Mouse (Mus musculus) cerebellum, postnatal 36 days (tissue): ENCODE data around the gene Orai3.
A peak's percentile ranks its signal among the peaks of the same experiment; 100 is the strongest.
"Not testable (repeated sequence)": the region's sequence is repeated elsewhere in the genome, so short reads cannot be mapped to it uniquely, and the experiment has no call there.

Source experiments
- DNase-seq, 2 experiments: peaks; one replicate each; pipeline ENCODE4 v3.0.0; 2021 to 2022; ENCODE audit warnings: mixed read lengths in 2 of 2

Orai3 gene

GRCm38 (mm10) chr7:127769651-127770038 lies at the start of gene Orai3:
TSS of gene Orai3 (plus strand) at chr7:127769815.
- DNase-seq = peak; percentile 77 to 81

DNA sequence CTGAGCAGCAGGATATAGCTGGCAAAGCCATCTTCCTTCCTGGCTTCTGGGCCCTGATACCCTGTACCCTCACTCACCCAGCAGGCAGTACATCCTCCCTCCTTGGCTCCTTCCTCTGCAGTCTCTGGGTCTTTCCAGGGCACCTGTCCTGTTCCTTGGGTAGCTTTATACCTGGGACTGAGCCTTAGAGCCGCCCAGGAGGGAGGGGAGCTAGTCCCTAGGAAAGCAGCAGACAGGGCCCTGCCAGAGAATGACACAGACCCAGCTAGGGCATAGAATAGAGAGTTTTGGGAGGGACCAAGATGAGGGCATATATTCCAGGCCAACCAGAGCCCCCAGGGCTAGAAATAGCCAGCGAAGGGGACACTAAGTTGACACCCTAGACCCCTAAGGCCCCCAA lies 44.1 kb upstream of the Orai3 start:
- no peak for DNase-seq

DNA sequence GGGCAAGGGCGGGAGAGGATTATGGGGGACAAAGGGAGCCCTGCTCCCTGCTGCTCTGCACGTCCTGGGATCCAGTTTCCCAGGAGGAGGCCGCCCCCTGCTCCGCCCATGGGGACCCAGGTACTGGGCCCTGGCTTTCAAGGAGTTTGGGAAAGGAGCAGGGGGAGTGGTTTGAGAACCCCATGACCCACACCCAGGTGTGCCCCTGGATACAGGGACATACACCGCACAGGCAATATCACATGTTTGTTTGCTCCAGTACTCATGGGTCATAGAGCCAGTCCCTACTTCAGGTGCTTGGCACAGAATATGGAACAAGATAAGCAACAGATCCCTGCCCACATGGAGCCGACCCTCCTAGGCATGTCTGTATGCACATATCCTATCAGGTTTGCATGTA lies 43.7 kb upstream of the Orai3 start:
- DNase-seq = no peak

GRCm38 (mm10) chr7:127727898-127728297 lies 41.7 kb upstream of the Orai3 start:
- no peak for DNase-seq

GRCm38 (mm10) chr7:127730170-127730569 lies 39.4 kb upstream of the Orai3 start:
- DNase-seq = no peak

- DNase-seq = not testable (repeated sequence)
Measured at GRCm38 (mm10) chr7:127732066-127732465, 37.5 kb upstream of the Orai3 start, which contains the start of gene Ctf2. TSS of gene Ctf2 (minus strand) at chr7:127732166.

- peak; percentile 81 to 85 for DNase-seq
Measured at GRCm38 (mm10) chr7:127744366-127745045, 25.1 kb upstream of the Orai3 start, which contains the start of gene Fbxl19. TSS of gene Fbxl19 (plus strand) at chr7:127744543.

- DNase-seq = peak; percentile 88 to 89
Measured at GRCm38 (mm10) chr7:127745251-127745651, 24.4 kb upstream of the Orai3 start.

GRCm38 (mm10) chr7:127745652-127746493 lies 23.7 kb upstream of the Orai3 start:
- peak; percentile 95 to 97 for DNase-seq

DNA sequence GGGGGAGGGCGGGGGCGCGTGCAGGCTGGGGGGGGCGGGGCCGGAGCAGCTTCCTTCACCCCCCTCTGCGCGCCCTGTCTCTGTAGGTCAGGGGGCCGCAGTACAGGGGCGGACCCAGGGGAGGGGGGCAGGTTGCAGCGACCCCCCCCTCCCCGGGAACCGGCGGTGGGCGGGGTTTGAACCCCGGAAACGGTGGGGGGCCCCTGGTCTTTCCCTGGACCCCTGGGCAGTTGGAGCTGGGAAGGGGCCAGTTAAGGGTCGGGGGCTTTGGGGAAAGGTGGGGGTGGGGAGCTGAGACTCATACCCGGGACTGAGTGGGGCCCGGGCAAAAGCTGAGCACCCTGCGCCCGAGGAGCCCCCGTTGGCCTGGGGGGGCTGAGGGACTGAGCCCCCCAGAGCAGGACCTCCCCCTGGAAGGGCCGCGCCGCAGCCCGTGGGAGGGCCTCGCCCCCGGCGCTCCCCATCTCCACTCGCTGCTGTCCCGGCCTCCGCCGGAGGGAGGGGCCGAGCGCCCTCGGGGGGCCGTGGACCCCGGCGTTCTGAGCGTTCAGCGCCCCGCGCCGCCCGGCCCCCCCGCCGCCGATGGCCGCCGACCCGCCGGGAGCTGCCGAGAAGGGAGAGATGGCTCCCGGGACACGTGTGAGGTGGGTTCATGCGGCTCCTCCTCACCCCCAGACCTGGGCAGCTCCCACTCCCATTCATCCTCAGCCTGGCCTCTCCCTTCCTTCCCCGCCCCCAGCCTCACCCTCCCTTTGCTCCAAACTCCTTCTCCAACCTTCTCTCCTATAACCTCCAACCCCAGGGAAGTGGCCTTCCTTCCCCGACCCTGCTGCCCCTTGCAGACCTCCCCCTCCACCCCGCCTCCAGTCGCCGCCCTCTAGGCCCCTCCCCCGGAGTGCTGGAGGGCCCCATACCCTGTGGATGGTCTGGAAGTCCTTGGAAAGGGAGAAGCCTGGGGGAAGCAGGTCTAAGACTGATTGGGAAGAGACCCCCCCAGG lies 22.8 kb upstream of the Orai3 start:
- peak in 1 of 2 experiments; percentile 54 for DNase-seq

DNA sequence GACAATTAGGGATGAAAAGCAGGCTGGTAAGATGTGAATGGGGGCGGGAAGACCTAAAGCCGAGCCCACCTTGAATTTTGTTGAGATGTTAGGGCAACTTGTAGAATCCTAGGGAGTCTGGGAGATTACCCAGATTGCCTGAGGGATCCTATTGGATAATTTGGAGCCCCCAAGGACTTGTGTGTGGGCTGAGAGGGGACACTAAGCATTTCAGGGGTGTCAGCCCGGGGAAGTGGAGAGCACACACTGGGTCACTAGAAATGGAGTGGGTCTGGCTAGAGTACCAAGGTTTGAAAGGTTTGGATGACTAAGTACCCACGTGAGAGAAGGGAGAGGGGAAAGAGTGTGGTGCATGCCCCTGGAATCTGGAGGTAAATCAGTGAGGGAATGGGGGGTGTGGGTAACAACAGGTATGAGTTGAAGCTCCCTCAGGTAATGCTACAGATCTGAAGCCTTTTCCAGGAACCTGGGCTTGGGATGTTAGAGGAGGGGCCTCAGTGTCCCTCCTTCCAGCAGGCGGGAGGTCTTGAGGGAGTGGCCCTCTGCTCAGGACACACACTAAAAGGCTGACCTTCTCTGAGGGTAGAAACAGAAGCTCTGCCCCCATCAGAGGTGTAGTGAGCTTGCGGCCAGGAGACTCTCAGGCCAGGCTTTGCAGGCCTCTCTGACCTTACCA lies 21.9 kb upstream of the Orai3 start:
- no peak for DNase-seq

DNA sequence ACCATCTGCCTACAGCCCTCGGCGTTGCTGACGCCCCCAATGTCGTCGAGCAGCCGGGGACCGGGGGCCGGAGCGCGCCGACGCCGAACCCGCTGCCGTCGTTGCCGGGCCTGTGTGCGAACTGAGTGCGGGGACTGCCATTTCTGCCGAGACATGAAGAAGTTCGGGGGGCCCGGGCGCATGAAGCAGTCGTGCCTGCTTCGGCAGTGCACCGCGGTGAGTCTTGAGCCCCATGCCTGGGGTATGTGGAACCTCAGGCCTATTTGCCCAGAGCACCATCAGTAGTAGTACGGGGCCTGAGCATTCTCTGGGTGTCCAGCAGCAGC lies 21.4 kb upstream of the Orai3 start:
- DNase-seq = no peak

DNA sequence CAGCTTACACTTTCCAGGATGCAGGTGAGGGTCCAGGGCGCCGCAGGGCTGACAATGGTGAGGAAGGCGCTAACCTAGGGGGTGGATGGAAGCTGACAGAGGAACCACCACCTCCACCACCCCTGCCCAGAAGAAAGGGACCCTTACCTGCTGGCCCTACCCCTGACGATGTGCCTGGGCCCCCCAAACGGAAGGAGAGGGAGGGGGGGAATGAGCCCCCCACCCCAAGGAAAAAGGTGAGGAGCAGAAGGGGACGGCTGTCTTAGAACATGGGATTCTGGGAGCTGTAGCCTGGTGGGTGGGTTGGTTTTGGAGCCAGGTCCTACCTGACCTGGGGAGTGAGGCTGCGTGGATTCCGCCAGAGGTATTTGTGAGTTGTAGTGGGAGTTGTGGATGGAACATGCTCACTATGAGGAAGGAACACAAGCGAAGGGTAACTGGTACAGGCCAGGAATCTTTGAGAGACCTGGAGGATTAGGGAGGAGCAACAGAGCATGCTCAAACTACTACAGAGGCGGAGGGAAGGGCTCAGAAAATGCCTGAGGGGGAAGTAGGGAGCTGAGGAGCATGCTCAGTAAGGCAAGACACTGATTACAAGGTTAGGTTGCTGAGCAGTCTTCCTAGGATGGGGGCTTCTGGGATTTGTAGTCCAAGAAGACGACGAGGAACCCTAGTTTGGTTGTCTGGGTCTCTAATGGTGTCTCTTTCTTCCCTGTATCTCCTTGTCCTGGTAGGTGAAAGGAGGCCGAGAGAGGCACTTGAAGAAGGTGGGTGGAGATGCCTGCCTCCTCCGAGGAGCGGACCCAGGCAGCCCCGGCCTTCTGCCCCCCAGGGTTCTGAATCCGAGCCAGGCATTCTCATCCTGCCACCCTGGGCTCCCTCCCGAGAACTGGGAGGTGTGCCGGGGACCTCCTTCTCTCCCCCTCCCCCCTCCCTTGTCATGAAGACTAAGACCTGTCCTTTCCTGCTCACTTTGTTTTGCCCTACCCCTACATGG lies 19.2 kb upstream of the Orai3 start:
- DNase-seq = peak; percentile 40 to 47

DNA sequence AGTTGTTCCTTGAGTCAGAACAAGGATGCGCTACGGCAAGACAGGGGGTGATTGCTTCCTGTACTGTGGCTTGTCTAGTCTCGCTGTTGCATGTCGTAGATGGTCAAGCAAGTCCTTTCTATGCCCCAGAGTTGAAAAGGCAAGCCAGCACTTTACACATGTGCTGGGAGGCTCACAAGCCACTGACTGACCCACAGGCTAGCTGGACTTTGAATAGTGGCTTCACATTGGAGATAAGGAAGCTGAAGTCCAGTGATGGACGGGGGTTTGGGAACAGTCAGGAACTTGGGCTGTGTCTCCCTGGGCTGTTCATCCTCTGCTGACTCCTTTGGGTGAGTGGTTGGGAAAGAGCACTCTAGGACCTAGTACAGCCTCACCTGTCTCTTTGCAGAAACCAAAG lies 18.0 kb upstream of the Orai3 start:
- DNase-seq = no peak

DNA sequence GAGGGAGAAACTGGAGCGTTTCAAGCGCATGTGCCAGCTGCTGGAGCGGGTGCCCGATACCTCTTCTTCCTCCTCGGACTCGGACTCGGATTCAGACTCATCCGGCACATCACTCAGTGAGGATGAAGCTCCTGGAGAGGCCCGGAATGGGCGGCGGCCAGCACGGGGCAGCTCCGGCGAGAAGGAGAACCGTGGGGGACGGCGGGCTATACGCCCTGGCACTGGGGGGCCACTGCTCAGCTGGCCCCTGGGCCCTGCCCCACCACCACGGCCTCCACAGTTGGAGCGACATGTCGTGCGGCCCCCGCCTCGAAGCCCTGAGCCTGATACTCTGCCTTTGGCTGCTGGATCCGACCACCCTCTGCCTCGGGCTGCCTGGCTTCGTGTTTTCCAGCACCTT lies 17.5 kb upstream of the Orai3 start:
- DNase-seq = no peak

- DNase-seq = no peak
Measured at GRCm38 (mm10) chr7:127753158-127753557, 16.5 kb upstream of the Orai3 start.

- no peak for DNase-seq
Measured at GRCm38 (mm10) chr7:127753741-127754140, 15.9 kb upstream of the Orai3 start.

DNA sequence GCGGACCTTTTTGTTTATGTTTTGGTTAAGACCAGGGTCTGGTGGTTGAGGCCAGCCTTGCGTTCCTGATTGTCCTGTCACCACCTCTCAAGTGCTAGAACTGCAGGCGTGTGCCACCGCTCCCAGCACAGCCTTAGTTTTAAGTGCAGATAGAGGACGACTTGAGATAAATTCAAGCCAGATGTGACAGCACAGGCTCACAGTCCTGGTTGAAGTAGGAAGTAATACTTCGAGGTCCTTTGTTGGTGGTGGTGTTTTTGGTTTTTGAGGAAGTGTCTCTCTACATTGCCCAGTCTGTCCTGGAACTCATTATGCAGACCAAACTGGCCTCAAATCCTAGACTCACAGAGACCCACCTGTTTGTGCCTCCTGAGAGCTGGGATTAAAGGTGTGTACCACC lies 9.9 kb upstream of the Orai3 start:
- no peak for DNase-seq

DNA sequence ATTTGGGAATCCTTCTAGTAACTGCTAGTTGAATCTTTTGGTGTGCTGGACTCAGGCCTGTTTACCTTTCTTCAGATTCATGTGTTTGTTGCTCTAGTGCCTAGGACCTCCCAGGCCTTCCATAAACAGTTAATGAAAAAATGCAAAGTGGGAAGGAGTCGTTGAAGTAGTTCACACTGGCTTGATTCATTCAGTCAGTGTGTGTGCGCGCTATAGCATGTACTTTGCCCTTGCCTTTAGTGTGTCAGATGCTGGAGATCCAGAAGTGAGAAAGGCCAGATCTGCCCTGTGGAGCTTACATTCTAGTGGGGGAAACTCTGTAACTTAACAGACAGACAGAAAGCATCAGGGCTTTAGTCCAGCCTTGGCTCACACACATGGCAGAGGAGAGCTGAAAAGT lies 9.1 kb upstream of the Orai3 start:
- no peak for DNase-seq

DNA sequence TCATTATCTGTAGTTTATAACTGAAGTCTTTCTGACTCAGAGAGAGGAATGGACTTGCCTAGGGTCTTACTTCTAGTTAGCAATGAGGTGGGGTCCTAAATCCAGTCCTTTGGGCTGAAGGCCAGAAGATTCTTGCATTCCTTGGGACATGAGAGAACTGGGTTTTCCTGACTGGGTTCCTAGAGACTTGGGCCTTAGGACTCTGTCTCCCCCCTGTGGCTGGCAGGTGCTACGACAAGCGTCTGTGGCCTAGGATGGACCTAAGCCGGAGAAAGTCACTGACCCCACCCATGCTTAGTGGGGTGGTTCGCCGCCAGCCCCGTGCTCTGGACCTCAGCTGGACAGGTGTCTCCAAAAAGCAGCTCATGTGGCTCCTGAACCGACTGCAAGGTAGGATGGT lies 8.6 kb upstream of the Orai3 start:
- DNase-seq = peak; percentile 75 to 76

- no peak for DNase-seq
Measured at GRCm38 (mm10) chr7:127763642-127764041, 6.0 kb upstream of the Orai3 start.
